Mouse (Mus musculus): ENCODE data around the gene Plcb1. TPM values are rescaled to one million over a fixed set of nuclear protein-coding genes. Genes with fewer than 3 reads are reported as not detected.

The Plcb1 gene
- polyA plus RNA-seq, 1 experiment from 2014 or later = 7.7 TPM

DNA sequence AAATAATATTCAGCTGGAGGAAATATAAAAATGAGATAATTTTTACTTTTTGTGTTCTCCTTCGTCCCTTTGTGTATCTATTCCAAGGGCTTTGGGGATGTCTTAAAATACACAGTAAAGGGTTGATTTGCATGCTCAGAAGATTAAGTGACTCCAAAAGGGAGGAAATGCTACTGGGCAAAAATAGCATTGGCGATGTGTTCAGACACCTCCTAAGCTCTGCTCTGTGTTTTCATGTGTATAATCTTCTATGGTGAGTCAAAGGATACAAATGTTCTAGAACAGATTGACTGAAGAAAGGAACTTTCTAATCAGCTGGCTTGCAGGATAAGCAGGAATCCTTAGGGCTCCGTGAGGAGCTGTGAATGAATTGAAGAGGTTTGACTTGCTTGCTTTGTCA is 129.2 kb downstream of the Plcb1 start:
- H3K9ac ChIP-seq (ENCODE audit: low read depth, low read length) = no peak overlapping the region
- H3K36me3 ChIP-seq (ENCODE audit: control insufficient read depth, insufficient read depth) = no peaks in the 10 kb centered on the region
- no peaks in the 10 kb centered on the region for H3K4me1 ChIP-seq (replicated peaks; ENCODE audit: control insufficient read depth, insufficient read depth, low read length)
- no peak overlapping the region for H3K27ac ChIP-seq (ENCODE audit: low read depth, low read length)
- no peak for TF ChIP-seq CTCF (IDR thresholded peaks at IDR 0.05; ENCODE audit: low read depth)
- H3K4me2 ChIP-seq (replicated peaks; ENCODE audit: low read depth) = no peak overlapping the region
- no peaks in the 10 kb centered on the region for H3K9me3 ChIP-seq (ENCODE audit: control insufficient read depth)
- 66% methylated on average over 3 of the region's 3 CpGs for WGBS
- H3K4me3 ChIP-seq (ENCODE audit: low read depth, low read length) = no peak overlapping the region
- ATAC-seq = no peak
- no peaks in the 10 kb centered on the region for H3K27me3 ChIP-seq (replicated peaks; ENCODE audit: control insufficient read depth, insufficient read depth, low read length)

DNA sequence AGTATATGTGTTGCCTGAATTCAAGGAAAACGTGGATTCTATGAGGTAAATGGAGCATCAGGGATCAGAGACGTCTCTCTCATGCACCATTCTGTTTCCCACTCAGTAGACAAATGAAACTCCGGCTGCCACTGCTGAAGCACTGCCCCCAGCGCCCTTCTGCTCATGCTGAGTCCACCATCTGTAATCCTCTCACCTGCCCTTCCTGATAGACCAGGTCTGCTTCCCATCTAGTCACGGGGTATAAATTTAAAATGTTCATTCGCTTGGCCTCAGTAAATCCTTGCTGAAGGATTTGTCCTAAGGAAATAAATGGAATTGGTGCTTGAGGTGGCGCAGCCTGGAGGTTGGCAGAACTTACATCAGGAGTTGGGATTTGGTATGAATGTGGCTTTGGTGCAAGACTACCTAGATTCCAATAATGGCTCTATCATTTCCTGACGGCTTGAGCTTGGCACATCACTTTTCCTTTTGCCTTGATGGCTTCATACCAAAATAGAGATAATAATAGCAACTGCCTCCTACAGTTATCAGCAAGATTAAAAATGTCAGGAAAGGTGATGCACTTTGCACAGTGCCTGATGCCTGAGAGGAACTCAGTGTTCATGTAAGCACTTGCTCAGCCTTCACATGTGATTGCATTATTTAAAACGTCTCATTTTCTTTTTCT is 134.9 kb downstream of the Plcb1 start:
- Histone ChIP-seq H3K9ac (ENCODE audit: low read depth, low read length) (no peak overlapping the region), H3K4me3 (ENCODE audit: low read depth, low read length) (no peak overlapping the region), H3K27me3 (replicated peaks; ENCODE audit: control insufficient read depth, insufficient read depth, low read length) (no peaks in the 10 kb centered on the region), H3K9me3 (ENCODE audit: control insufficient read depth) (no peaks in the 10 kb centered on the region), H3K4me2 (replicated peaks; ENCODE audit: low read depth) (no peak overlapping the region), H3K4me1 (replicated peaks; ENCODE audit: control insufficient read depth, insufficient read depth, low read length) (0 out of 2 replicates have a peak, but pooled peaks cover 3% of the 10 kb centered on the region), H3K36me3 (ENCODE audit: control insufficient read depth, insufficient read depth) (no peaks in the 10 kb centered on the region), H3K27ac (ENCODE audit: low read depth, low read length) (no peak overlapping the region)
- no peak for TF ChIP-seq CTCF (IDR thresholded peaks at IDR 0.05; ENCODE audit: low read depth)
- 82% methylated on average over 9 of the region's 9 CpGs for WGBS
- ATAC-seq = no peak

DNA sequence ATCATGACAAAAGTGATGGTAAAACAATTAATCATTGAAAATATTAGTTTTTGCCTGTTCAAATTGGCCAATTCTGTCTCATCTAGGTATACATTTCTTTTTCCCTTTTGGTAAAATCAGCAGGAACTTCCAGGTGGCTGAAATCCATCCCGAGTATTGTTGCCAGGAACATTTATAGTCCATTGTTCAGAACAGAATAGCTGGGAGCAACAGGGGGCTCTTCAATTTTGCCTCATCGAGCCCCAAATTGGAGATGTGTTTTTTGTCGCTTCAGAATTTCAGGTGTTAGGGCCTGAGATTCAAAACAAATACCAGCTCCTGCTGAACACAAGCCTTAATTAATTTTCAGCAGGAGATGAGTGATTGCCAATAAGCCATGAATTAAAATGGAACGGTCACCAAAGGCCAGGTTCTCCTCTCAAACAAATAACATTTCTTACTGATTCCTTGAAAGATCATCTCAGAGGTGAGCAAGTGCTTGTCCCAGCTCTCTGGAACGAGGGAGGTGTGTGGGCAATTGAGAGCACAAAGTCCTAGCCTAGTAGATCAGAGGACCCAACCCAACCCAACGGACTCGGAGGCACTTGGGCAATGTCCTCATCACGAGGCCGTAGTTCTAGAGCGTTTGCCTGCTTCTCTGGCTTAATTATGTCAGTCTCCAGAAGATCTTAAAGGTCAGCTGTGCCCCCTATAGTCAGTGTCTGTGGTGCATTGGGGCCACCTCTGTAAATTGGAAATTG is 136.9 kb downstream of the Plcb1 start:
- H3K9ac ChIP-seq (ENCODE audit: low read depth, low read length) = no peak overlapping the region
- H3K27ac ChIP-seq (ENCODE audit: low read depth, low read length) = no peak overlapping the region
- peak; percentile 80 for ATAC-seq
- H3K4me3 ChIP-seq (ENCODE audit: low read depth, low read length) = no peak overlapping the region
- no peaks in the 10 kb centered on the region for H3K36me3 ChIP-seq (ENCODE audit: control insufficient read depth, insufficient read depth)
- 63% methylated on average over 10 of the region's 10 CpGs for WGBS
- H3K4me1 ChIP-seq (replicated peaks; ENCODE audit: control insufficient read depth, insufficient read depth, low read length) = 0 out of 2 replicates have a peak, but pooled peaks cover 3% of the 10 kb centered on the region
- no peak overlapping the region for H3K4me2 ChIP-seq (replicated peaks; ENCODE audit: low read depth)
- H3K27me3 ChIP-seq (replicated peaks; ENCODE audit: control insufficient read depth, insufficient read depth, low read length) = no peaks in the 10 kb centered on the region
- H3K9me3 ChIP-seq (ENCODE audit: control insufficient read depth) = no peaks in the 10 kb centered on the region
- TF ChIP-seq CTCF (IDR thresholded peaks at IDR 0.05; ENCODE audit: low read depth) = no peak; the same call in 1 of the 2 replicates

DNA sequence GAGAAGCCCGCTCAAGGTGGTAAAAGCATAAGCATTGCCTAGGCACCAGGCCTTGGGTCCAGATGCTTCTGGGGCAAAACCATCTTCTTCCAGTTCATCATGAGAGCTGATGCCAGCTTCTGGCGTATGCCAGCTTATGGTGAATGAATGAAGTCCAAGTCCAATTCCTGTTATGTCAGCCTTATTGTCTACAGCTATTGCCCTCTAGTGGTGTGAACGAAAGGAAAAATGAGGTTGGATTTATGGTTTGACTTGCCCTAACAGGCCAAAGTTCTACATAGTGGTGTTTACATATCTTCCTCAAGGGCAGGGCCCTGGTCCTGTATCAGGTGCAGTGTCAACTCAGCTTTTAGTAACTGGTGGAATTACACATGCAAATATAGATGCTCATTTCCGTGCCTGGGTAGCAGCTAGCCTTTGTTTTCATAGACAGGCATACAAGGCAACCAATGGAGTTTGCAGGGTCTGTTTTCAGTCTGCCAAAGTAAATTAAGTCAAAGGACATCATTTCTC is 138.3 kb downstream of the Plcb1 start:
- Histone ChIP-seq H3K4me3 (ENCODE audit: low read depth, low read length) (no peak overlapping the region), H3K9ac (ENCODE audit: low read depth, low read length) (no peak overlapping the region), H3K4me2 (replicated peaks; ENCODE audit: low read depth) (no peak overlapping the region), H3K9me3 (ENCODE audit: control insufficient read depth) (no peaks in the 10 kb centered on the region), H3K36me3 (ENCODE audit: control insufficient read depth, insufficient read depth) (no peaks in the 10 kb centered on the region), H3K27me3 (replicated peaks; ENCODE audit: control insufficient read depth, insufficient read depth, low read length) (no peaks in the 10 kb centered on the region), H3K27ac (ENCODE audit: low read depth, low read length) (no peak overlapping the region), H3K4me1 (replicated peaks; ENCODE audit: control insufficient read depth, insufficient read depth, low read length) (0 out of 2 replicates have a peak, but pooled peaks cover 3% of the 10 kb centered on the region)
- 76% methylated on average over 4 of the region's 4 CpGs for WGBS
- peak; percentile 58 for TF ChIP-seq CTCF (IDR thresholded peaks at IDR 0.05; ENCODE audit: low read depth)
- ATAC-seq = peak; percentile 60; the same call in 1 of the 2 replicates

DNA sequence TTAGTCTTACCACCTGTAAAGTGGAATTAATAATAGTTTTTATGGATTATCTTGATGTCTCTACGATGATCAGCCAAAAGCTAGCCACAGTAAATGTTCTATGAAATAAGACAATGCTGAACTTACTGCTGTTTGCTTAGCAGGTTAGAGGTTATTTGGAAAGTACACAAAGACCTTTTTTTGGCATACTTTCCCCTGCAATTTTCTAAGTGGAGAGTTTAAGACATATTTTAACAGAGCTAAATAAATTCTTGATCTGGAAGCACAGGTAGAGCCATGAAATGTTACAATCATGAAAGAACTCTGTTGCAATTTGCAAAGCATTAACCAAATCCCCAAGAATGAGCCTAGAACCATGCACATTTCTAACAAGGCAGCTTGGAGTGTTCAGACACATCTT is 140.4 kb downstream of the Plcb1 start:
- H3K9ac ChIP-seq (ENCODE audit: low read depth, low read length) = no peak overlapping the region
- no peak for TF ChIP-seq CTCF (IDR thresholded peaks at IDR 0.05; ENCODE audit: low read depth)
- no peaks in the 10 kb centered on the region for H3K9me3 ChIP-seq (ENCODE audit: control insufficient read depth)
- no peak overlapping the region for H3K4me3 ChIP-seq (ENCODE audit: low read depth, low read length)
- 0 out of 2 replicates have a peak, but pooled peaks cover 3% of the 10 kb centered on the region for H3K4me1 ChIP-seq (replicated peaks; ENCODE audit: control insufficient read depth, insufficient read depth, low read length)
- no peak for ATAC-seq
- 61% methylated on average over 1 of the region's 1 CpGs for WGBS
- H3K27ac ChIP-seq (ENCODE audit: low read depth, low read length) = no peak overlapping the region
- no peak overlapping the region for H3K4me2 ChIP-seq (replicated peaks; ENCODE audit: low read depth)
- no peaks in the 10 kb centered on the region for H3K27me3 ChIP-seq (replicated peaks; ENCODE audit: control insufficient read depth, insufficient read depth, low read length)
- no peaks in the 10 kb centered on the region for H3K36me3 ChIP-seq (ENCODE audit: control insufficient read depth, insufficient read depth)

DNA sequence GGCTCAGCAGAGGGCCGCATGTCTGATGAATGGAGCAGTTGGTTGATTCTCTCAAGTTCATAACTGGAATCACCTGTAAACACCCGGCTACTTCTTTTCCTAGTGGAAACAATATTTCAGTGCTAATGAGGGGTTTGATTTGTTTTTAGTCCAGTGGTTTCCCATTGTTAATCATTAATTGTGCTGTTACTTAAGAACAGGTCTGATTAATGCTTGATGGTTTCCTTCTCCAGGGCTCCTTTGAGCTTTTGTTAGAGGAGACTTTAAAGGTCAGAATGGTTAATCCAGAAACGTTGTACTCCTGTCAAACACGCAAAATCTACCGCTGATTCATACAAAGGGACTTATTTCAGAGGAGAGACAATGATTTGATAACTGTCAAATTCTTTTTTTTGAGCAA is 141.2 kb downstream of the Plcb1 start:
- WGBS = 37% methylated on average over 5 of the region's 5 CpGs
- no peak overlapping the region for H3K9ac ChIP-seq (ENCODE audit: low read depth, low read length)
- no peaks in the 10 kb centered on the region for H3K36me3 ChIP-seq (ENCODE audit: control insufficient read depth, insufficient read depth)
- H3K27ac ChIP-seq (ENCODE audit: low read depth, low read length) = no peak overlapping the region
- no peaks in the 10 kb centered on the region for H3K27me3 ChIP-seq (replicated peaks; ENCODE audit: control insufficient read depth, insufficient read depth, low read length)
- no peaks in the 10 kb centered on the region for H3K9me3 ChIP-seq (ENCODE audit: control insufficient read depth)
- 0 out of 2 replicates have a peak, but pooled peaks cover 3% of the 10 kb centered on the region for H3K4me1 ChIP-seq (replicated peaks; ENCODE audit: control insufficient read depth, insufficient read depth, low read length)
- ATAC-seq = no peak
- H3K4me3 ChIP-seq (ENCODE audit: low read depth, low read length) = no peak overlapping the region
- no peak overlapping the region for H3K4me2 ChIP-seq (replicated peaks; ENCODE audit: low read depth)
- TF ChIP-seq CTCF (IDR thresholded peaks at IDR 0.05; ENCODE audit: low read depth) = no peak
